Mouse (Mus musculus): Measurements from ENCODE around the gene Klhl32.

- TF ChIP-seq CTCF (IDR thresholded peaks at IDR 0.05; ENCODE audit: insufficient read depth, low read depth, low read length) = no peak
- TF ChIP-seq POLR2A (IDR thresholded peaks at IDR 0.05; ENCODE audit: insufficient read depth, low read depth, low read length) = no peak
Observed at GRCm38 (mm10) chr4:24714367-24714766, 136.6 kb downstream of the Klhl32 start.

Measured in olfactory bulb, adult 2 months (tissue).